Mouse (Mus musculus) liver, postnatal 0 days (tissue): ENCODE measurements around the gene Erbb4. TPM values are rescaled to one million over a fixed set of nuclear protein-coding genes. Genes with fewer than 3 reads are reported as not detected.

Experiments
- ATAC-seq: fragments of 200-750 bp; cut with Nextera tagmentation; 2 replicates; pipeline ENCODE4 v1.8.0; 2017; ENCODE audit warnings: mild to moderate bottlenecking, moderate library complexity
- DNase-seq: peaks from one replicate; pipeline ENCODE4 v3.0.0-alpha.2; 2016
- H3K27ac ChIP-seq: fragments of 300-500 bp; sonication (generic); 2 replicates; pipeline ENCODE4 v1.5.1; 2014; ENCODE audit warnings: antibody characterized with exemption, moderate library complexity, mild to moderate bottlenecking, low read depth
- H3K27me3 ChIP-seq: fragments of 300-500 bp; sonication (generic); 2 replicates; pipeline ENCODE4 v1.6.1; 2014; ENCODE audit warnings: low read length, control low read depth, mixed read lengths; ENCODE audit not compliant: insufficient read depth
- H3K36me3 ChIP-seq: fragments of 300-500 bp; sonication (generic); replicated peaks from 2 replicates; pipeline ENCODE4 v1.6.1; 2014; ENCODE audit warnings: mild to moderate bottlenecking, control low read depth, low read length, moderate library complexity, mixed read lengths; ENCODE audit not compliant: insufficient read depth
- H3K4me1 ChIP-seq: fragments of 300-500 bp; sonication (generic); 2 replicates; pipeline ENCODE4 v1.6.1; 2014; ENCODE audit warnings: antibody characterized with exemption, mild to moderate bottlenecking, control low read depth; ENCODE audit not compliant: insufficient read depth
- H3K4me2 ChIP-seq: fragments of 300-500 bp; sonication (generic); 2 replicates; pipeline ENCODE4 v1.6.1; 2014; ENCODE audit warnings: low read depth, mild to moderate bottlenecking, low read length, moderate library complexity, mixed read lengths
- H3K4me3 ChIP-seq: fragments of 300-500 bp; sonication (generic); 2 replicates; pipeline ENCODE4 v1.5.1; 2014; ENCODE audit warnings: low read depth, low read length
- H3K9ac ChIP-seq: fragments of 300-500 bp; sonication (generic); replicated peaks from 2 replicates; pipeline ENCODE4 v1.6.1; 2014; ENCODE audit warnings: mild to moderate bottlenecking, moderate library complexity
- H3K9me3 ChIP-seq: fragments of 300-500 bp; sonication (generic); 2 replicates; pipeline ENCODE4 v1.6.1; 2016; ENCODE audit warnings: mild to moderate bottlenecking, control low read depth, low read length, mixed read lengths
- CTCF ChIP-seq: sonication (generic); IDR thresholded peaks from 2 replicates; pipeline ENCODE4 v1.5.1; 2016; ENCODE audit warnings: antibody characterized with exemption, low read depth
- EP300 ChIP-seq: IDR thresholded peaks from 2 replicates; pipeline ENCODE4 v1.6.1; 2016; ENCODE audit warnings: antibody characterized with exemption, low read depth, mild to moderate bottlenecking
- WGBS: fragments of 180-500 bp; shearing (Covaris S2); extraction: QIAGEN DNeasy Blood & Tissue Kit; methylation state at CpG from one replicate; pipeline ENCODE4 v1.1.7; 2014; ENCODE audit not compliant: insufficient replicate concordance; 5-methylcytosine and 5-hydroxymethylcytosine counted together
- polyA plus RNA-seq: library from polyadenylated mRNA; unstranded; fragments of >200 nt; fragmentation: Nextera tagmentation; extraction: Ambion mirVana; gene quantifications from 2 replicates; pipeline ENCODE4 v1.2.1, GENCODE M21; 2015

The Erbb4 gene
- polyA plus RNA-seq, 1 experiment from 2014 or later: 0.06 TPM

DNA sequence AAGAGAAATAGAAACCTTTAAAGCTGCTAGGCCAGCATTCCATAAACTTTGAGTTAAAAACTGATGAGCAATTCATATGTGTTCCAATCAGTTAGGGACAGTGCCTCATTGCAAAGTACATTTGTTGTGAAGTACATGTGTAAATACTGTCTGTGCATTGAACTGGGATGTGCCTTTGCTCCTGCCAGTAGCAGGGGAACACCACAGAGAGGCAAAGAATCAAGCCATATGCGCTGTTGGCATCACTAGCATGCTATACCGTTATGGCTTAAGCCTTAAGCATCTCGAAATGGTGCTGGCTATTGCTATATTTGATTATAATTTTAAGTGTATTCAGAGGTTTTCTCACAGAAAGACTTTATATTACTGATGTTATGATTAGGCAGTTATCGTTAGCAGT is 58.9 kb downstream of the Erbb4 start:
- H3K27me3 ChIP-seq: no peaks in the 10 kb centered on the region
- H3K9ac ChIP-seq: no peak overlapping the region
- 71% methylated on average over 4 of the region's 4 CpGs for WGBS
- ATAC-seq (no peak), DNase-seq (no peak)
- no peaks in the 10 kb centered on the region for H3K4me1 ChIP-seq
- no peaks in the 10 kb centered on the region for H3K9me3 ChIP-seq
- no peak overlapping the region for H3K27ac ChIP-seq
- no peak overlapping the region for H3K4me2 ChIP-seq
- H3K36me3 ChIP-seq: no peaks in the 10 kb centered on the region
- H3K4me3 ChIP-seq: no peak overlapping the region
- TF ChIP-seq CTCF (no peak), EP300 (no peak)

DNA sequence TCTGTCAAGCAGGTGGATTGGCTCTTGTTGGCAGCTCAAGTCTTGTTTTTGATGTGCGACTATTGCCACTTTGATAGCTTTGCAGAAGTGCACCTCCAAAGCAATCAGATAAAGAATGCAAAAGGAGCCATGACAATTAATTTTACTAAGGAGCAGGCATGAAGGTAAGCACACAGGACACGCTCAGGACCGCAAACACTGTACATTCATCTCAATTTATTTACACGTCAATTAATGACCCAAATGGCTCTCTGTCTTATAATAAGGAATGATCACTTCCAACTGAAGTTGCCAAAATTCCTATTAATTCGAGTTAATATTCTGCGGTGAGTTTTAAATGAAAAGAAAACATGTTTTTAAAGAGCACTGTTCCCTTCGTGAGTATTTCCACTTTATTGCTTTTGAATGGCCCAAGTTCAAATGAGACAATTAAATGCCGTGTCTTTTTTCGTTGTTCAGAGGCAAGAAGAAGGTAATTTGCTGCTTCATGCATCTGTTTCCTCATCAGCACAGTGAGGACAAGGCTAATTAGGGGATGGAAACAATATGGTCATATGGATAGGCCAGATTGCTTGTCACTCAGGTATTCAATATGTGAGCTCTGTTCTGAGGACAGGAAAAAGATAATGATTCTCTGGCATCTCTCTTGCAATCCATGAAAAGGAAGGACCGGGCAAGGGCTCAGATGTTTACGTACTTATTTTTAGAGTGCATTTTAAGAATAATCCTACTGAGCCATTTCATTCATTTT is 61.5 kb downstream of the Erbb4 start:
- H3K4me3 ChIP-seq: no peak overlapping the region
- H3K9me3 ChIP-seq: no peaks in the 10 kb centered on the region
- H3K4me1 ChIP-seq: no peaks in the 10 kb centered on the region
- TF ChIP-seq CTCF: no peak
- TF ChIP-seq EP300: no peak
- ATAC-seq (no peak), DNase-seq (no peak)
- H3K36me3 ChIP-seq: no peaks in the 10 kb centered on the region
- H3K27me3 ChIP-seq: no peaks in the 10 kb centered on the region
- no peak overlapping the region for H3K27ac ChIP-seq
- no peak overlapping the region for H3K4me2 ChIP-seq
- 78% methylated on average over 11 of the region's 11 CpGs for WGBS
- H3K9ac ChIP-seq: no peak overlapping the region

DNA sequence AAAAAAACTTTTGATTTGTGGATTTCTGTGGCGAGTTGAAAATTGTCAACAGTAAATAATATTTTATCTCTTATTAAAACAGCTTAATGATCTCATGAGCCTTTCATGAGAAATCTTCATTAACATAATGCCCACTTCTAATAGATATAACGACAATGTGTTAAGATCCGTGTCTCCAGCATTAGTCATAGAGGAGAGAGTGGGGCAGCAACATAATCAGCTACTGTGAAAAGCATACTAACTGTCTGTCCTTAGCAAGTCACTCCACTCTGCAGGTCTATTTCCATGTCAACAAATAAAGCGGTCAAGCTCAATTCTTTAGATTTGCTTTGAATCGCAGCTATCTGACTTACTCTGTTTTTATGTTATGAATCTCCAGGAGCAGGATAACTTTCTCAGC is 80.0 kb downstream of the Erbb4 start:
- 75% methylated on average over 5 of the region's 5 CpGs for WGBS
- no peak overlapping the region for H3K4me2 ChIP-seq

DNA sequence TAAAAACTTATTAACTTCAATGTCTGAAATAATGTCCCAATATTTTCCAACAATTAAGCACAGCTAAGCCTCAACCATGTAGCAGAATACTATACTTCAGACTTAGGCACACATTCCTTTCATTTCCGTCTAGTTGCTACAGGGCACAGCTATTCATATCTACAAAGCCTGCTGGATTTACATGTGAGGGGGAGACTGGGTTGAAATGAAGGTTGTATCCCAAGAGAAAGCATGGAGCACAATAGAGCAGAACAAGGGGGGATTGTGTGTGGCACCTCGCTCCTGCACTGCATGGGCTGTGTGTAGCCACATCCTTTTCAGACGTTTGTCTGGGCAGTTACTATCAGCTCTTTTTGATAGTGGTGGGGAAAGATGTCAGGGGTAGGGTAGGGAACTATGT is 83.0 kb downstream of the Erbb4 start:
- no peaks in the 10 kb centered on the region for H3K27me3 ChIP-seq
- WGBS: 48% methylated on average over 3 of the region's 3 CpGs
- no peak overlapping the region for H3K4me3 ChIP-seq
- no peak overlapping the region for H3K4me2 ChIP-seq
- no peak overlapping the region for H3K9ac ChIP-seq
- no peaks in the 10 kb centered on the region for H3K9me3 ChIP-seq
- H3K4me1 ChIP-seq: no peaks in the 10 kb centered on the region
- H3K36me3 ChIP-seq: no peaks in the 10 kb centered on the region
- H3K27ac ChIP-seq: no peak overlapping the region
- ATAC-seq: no peak
- DNase-seq: no peak
- TF ChIP-seq CTCF (no peak), EP300 (no peak)

More for the DNA sequence above, 80.0 kb downstream of the Erbb4 start:
- no peak overlapping the region for H3K27ac ChIP-seq
- DNase-seq: no peak
- no peaks in the 10 kb centered on the region for H3K9me3 ChIP-seq
- no peak for ATAC-seq
- no peak overlapping the region for H3K4me3 ChIP-seq
- H3K27me3 ChIP-seq: no peaks in the 10 kb centered on the region
- TF ChIP-seq EP300: no peak
- TF ChIP-seq CTCF: no peak
- H3K4me1 ChIP-seq: no peaks in the 10 kb centered on the region
- no peaks in the 10 kb centered on the region for H3K36me3 ChIP-seq
- H3K9ac ChIP-seq: no peak overlapping the region

DNA sequence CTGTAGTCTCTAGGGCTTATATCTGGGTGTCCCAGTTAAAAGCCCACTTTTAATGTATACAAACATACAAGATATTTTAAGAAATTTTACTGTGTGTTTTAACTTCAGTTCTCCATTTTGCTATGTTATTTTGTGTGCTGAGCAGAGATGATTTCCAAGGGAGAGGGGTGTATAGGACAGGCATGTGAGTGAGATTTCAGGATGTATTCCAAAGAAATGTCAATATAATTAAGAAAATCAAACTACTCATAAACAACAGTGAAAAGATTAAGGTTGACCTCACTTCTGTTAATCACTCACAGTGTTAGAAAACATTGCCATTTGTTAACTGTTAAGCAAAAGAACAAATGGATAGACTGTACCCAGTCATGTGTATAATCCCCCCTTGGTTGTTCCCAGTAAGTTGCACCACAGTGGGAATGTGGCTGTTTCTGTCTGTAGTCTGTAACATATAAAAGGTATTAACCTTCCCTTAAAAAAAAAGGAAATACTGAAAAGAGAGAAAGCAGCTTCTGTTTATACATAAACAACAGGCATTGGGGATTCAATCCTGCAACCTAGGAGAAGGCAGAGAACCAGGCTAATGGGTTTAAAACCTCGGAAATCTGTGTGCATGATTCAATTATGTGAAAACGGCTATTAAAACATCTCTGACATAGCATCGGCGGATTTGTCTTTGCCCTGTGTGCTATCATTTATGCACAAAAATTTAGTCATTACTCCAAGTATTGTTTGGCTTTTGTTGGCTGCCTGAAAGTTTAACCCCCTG is 84.5 kb downstream of the Erbb4 start:
- Histone ChIP-seq H3K27ac (no peak overlapping the region), H3K9ac (no peak overlapping the region), H3K4me3 (no peak overlapping the region), H3K4me2 (no peak overlapping the region), H3K4me1 (no peaks in the 10 kb centered on the region), H3K9me3 (no peaks in the 10 kb centered on the region), H3K27me3 (no peaks in the 10 kb centered on the region), H3K36me3 (no peaks in the 10 kb centered on the region)
- TF ChIP-seq EP300 (no peak), CTCF (no peak)
- ATAC-seq: no peak
- DNase-seq: no peak
- 78% methylated on average over 4 of the region's 4 CpGs for WGBS

DNA sequence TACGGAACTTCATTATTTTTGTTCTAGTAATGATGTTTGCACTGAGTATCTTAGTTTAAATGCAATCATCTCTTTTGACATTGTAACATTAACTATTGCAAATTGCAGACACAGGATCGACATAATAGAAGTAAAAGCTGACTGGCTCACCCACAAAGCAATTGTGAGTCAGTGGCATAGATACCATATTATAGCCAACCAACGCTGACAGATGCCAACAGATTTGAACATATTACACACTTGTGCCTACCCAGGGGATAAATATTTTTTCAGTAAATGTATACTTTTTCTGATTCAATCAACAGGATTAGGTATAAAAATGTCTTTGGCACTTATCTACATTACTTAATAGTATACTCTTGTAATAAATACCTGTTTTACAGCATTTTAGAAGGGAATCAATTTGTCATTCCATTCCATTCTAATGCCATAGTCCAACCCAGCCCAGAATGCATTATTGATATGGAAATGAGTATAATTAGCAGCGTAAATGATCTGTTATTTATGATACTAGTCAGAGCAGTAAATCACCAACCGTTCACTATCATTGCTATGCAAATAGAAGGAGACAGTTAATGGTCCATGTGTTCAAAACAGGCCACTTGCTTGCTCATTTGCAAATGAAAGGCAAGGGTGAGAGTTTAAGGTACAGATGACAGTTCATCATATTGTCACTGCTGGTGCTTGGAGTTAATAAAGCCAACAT is 97.9 kb downstream of the Erbb4 start:
- 69% methylated on average over 5 of the region's 5 CpGs for WGBS
- H3K4me3 ChIP-seq: no peak overlapping the region
- DNase-seq: no peak
- no peak for ATAC-seq
- no peaks in the 10 kb centered on the region for H3K9me3 ChIP-seq
- no peak for TF ChIP-seq CTCF
- no peak for TF ChIP-seq EP300
- H3K9ac ChIP-seq: no peak overlapping the region
- no peaks in the 10 kb centered on the region for H3K36me3 ChIP-seq
- no peak overlapping the region for H3K27ac ChIP-seq
- no peaks in the 10 kb centered on the region for H3K27me3 ChIP-seq
- H3K4me1 ChIP-seq: no peaks in the 10 kb centered on the region
- no peak overlapping the region for H3K4me2 ChIP-seq
